Mouse (Mus musculus) midbrain, postnatal 0 days (tissue): ENCODE data around the gene Cad. TPM values are rescaled to one million over a fixed set of nuclear protein-coding genes. Genes with fewer than 3 reads are reported as not detected.
A peak's percentile ranks its signal among the peaks of the same experiment; 100 is the strongest.
"Not testable (repeated sequence)": the region's sequence is repeated elsewhere in the genome, so short reads cannot be mapped to it uniquely, and the experiment has no call there.

ENCODE experiments used
- ATAC-seq: fragments of 200-750 bp; cut with Nextera tagmentation; 2 replicates; pipeline ENCODE4 v1.8.0; 2017; ENCODE audit warnings: moderate number of reproducible peaks, mild to moderate bottlenecking, moderate TSS enrichment, moderate library complexity; ENCODE audit not compliant: low FRiP score
- DNase-seq: peaks from one replicate; pipeline ENCODE4 v3.0.0-alpha.2; 2015; ENCODE audit warnings: low spot score
- H3K27ac ChIP-seq: fragments of 300-500 bp; sonication (generic); 2 replicates; pipeline ENCODE4 v1.5.1; 2014; ENCODE audit warnings: low read depth, mild to moderate bottlenecking, low read length, mixed read lengths
- H3K27me3 ChIP-seq: fragments of 300-500 bp; sonication (generic); 2 replicates; pipeline ENCODE4 v1.6.1; 2014; ENCODE audit warnings: low read length, control low read depth, mixed read lengths; ENCODE audit not compliant: insufficient read depth
- H3K36me3 ChIP-seq: fragments of 300-500 bp; sonication (generic); 2 replicates; pipeline ENCODE4 v1.6.1; 2014; ENCODE audit warnings: low read length, control low read depth, mixed read lengths; ENCODE audit not compliant: insufficient read depth
- H3K4me1 ChIP-seq: fragments of 300-500 bp; sonication (generic); 2 replicates; pipeline ENCODE4 v1.6.1; 2014; ENCODE audit warnings: mild to moderate bottlenecking, control low read depth, antibody characterized with exemption, low read length, mixed read lengths; ENCODE audit not compliant: insufficient read depth
- H3K4me2 ChIP-seq: fragments of 300-500 bp; sonication (generic); 2 replicates; pipeline ENCODE4 v1.6.1; 2014; ENCODE audit warnings: low read depth, mild to moderate bottlenecking, low read length, mixed read lengths; ENCODE audit not compliant: poor library complexity, severe bottlenecking
- H3K4me3 ChIP-seq: fragments of 300-500 bp; sonication (generic); 2 replicates; pipeline ENCODE4 v1.5.1; 2014; ENCODE audit warnings: low read depth, mild to moderate bottlenecking, low read length, moderate library complexity
- H3K9ac ChIP-seq: fragments of 300-500 bp; sonication (generic); replicated peaks from 2 replicates; pipeline ENCODE4 v1.6.1; 2014; ENCODE audit warnings: mild to moderate bottlenecking, low read length, moderate library complexity, mixed read lengths; ENCODE audit not compliant: poor library complexity, severe bottlenecking
- H3K9me3 ChIP-seq: fragments of 300-500 bp; sonication (generic); 2 replicates; pipeline ENCODE4 v1.6.1; 2016; ENCODE audit warnings: low read length, control low read depth
- CTCF ChIP-seq: IDR thresholded peaks from 2 replicates; pipeline ENCODE4 v1.5.1; 2016; ENCODE audit warnings: antibody characterized with exemption, mild to moderate bottlenecking
- WGBS: fragments of 180-500 bp; shearing (Covaris S2); extraction: QIAGEN DNeasy Blood & Tissue Kit; methylation state at CpG from one replicate; pipeline ENCODE4 v1.1.7; 2014; 5-methylcytosine and 5-hydroxymethylcytosine counted together
- polyA plus RNA-seq: library from polyadenylated mRNA; unstranded; fragments of >200 nt; fragmentation: Nextera tagmentation; extraction: Ambion mirVana; gene quantifications from 2 replicates; pipeline ENCODE4 v1.2.1, GENCODE M21; 2015
- total RNA-seq: library from RNA; depleted of rRNA; stranded (reverse); fragments of >200 nt; gene quantifications from 2 replicates; pipeline ENCODE4 v1.2.3, GENCODE M21; 2014; rRNA removed

Cad gene
- total RNA-seq (39.5 and 44.8 TPM in 2 replicates), polyA plus RNA-seq (6.7 and 7.8 TPM in 2 replicates)

- Histone ChIP-seq H3K36me3 (peaks cover 16% of the 10 kb centered on the region), H3K27me3 (no peaks in the 10 kb centered on the region), H3K4me3 (peak within 1 kb of the TSS; percentile 64), H3K9ac (peak within 1 kb of the TSS; percentile 71), H3K4me2 (peak within 1 kb of the TSS; percentile 91), H3K4me1 (0 out of 2 replicates have a peak, but pooled peaks cover 7% of the 10 kb centered on the region), H3K9me3 (no peaks in the 10 kb centered on the region), H3K27ac (peak within 1 kb of the TSS; percentile 59)
- peak; percentile 55 for TF ChIP-seq CTCF
- ATAC-seq: peak; percentile 96
- under 1% methylated on average over 63 of the region's 64 CpGs for WGBS
- peak; percentile 94 for DNase-seq
Measured at GRCm38 (mm10) chr5:31054261-31055215, at the start of gene Cad. Gene Cad (plus strand): TSS chr5:31054780.

GRCm38 (mm10) chr5:31012737-31013136 is 41.8 kb upstream of the Cad start:
- no peaks in the 10 kb centered on the region for H3K4me1 ChIP-seq
- ATAC-seq (no peak), DNase-seq (no peak)
- no peaks in the 10 kb centered on the region for H3K9me3 ChIP-seq
- no peak overlapping the region for H3K4me3 ChIP-seq
- H3K27me3 ChIP-seq: no peaks in the 10 kb centered on the region
- no peak overlapping the region for H3K4me2 ChIP-seq
- WGBS: 77% methylated on average over 3 of the region's 3 CpGs
- no peak overlapping the region for H3K27ac ChIP-seq
- no peak overlapping the region for H3K9ac ChIP-seq
- H3K36me3 ChIP-seq: no peaks in the 10 kb centered on the region
- no peak for TF ChIP-seq CTCF

- no peaks in the 10 kb centered on the region for H3K4me1 ChIP-seq
- no peak for TF ChIP-seq CTCF
- ATAC-seq: no peak
- DNase-seq: no peak
- H3K27ac ChIP-seq: no peak overlapping the region
- no peak overlapping the region for H3K4me3 ChIP-seq
- WGBS: 83% methylated on average over 2 of the region's 2 CpGs
- no peaks in the 10 kb centered on the region for H3K36me3 ChIP-seq
- no peaks in the 10 kb centered on the region for H3K9me3 ChIP-seq
- H3K4me2 ChIP-seq: no peak overlapping the region
- H3K27me3 ChIP-seq: no peaks in the 10 kb centered on the region
- H3K9ac ChIP-seq: no peak overlapping the region
Measured at GRCm38 (mm10) chr5:31015913-31016312, 38.7 kb upstream of the Cad start.

GRCm38 (mm10) chr5:31021790-31022189 is 32.8 kb upstream of the Cad start:
- not testable (repeated sequence) for H3K9ac ChIP-seq, H3K4me2 ChIP-seq, H3K4me3 ChIP-seq, H3K27ac ChIP-seq, ATAC-seq, H3K27me3 ChIP-seq, H3K36me3 ChIP-seq, H3K9me3 ChIP-seq, DNase-seq, H3K4me1 ChIP-seq
- WGBS: 88% methylated on average over 4 of the region's 5 CpGs

- Histone ChIP-seq H3K9me3 (no peaks in the 10 kb centered on the region), H3K9ac (no peak overlapping the region), H3K4me2 (no peak overlapping the region), H3K36me3 (no peaks in the 10 kb centered on the region), H3K4me3 (no peak overlapping the region), H3K27me3 (no peaks in the 10 kb centered on the region), H3K27ac (no peak overlapping the region), H3K4me1 (no peaks in the 10 kb centered on the region)
- ATAC-seq (no peak), DNase-seq (no peak)
- WGBS: 0% methylated on average over 1 of the region's 1 CpGs
- no peak for TF ChIP-seq CTCF
Measured at GRCm38 (mm10) chr5:31022690-31023089, 31.9 kb upstream of the Cad start.

- H3K27ac ChIP-seq: no peak overlapping the region
- no peaks in the 10 kb centered on the region for H3K36me3 ChIP-seq
- no peaks in the 10 kb centered on the region for H3K27me3 ChIP-seq
- no peaks in the 10 kb centered on the region for H3K9me3 ChIP-seq
- H3K9ac ChIP-seq: no peak overlapping the region
- H3K4me3 ChIP-seq: no peak overlapping the region
- DNase-seq: no peak
- no peak for ATAC-seq
- WGBS: 6% methylated on average over 4 of the region's 4 CpGs
- H3K4me1 ChIP-seq: no peaks in the 10 kb centered on the region
- H3K4me2 ChIP-seq: no peak overlapping the region
- TF ChIP-seq CTCF: no peak
Measured at GRCm38 (mm10) chr5:31023254-31023653, 31.3 kb upstream of the Cad start.
